Mouse (Mus musculus): Measurements from ENCODE around the gene Rhox6. TPM values are rescaled to one million over a fixed set of nuclear protein-coding genes. Genes with fewer than 3 reads are reported as not detected.
"Not testable (repeated sequence)": the region's sequence is repeated elsewhere in the genome, so short reads cannot be mapped to it uniquely, and the experiment has no call there.

Gene Rhox6
- not detected in 2 replicates for polyA plus RNA-seq (2016; fragmentation: Nextera tagmentation; extraction: Ambion mirVana)

- not testable (repeated sequence) for H3K27me3 ChIP-seq (ENCODE audit: poor library complexity, severe bottlenecking); H3K4me3 ChIP-seq; H3K27ac ChIP-seq; H3K36me3 ChIP-seq (replicated peaks); DNase-seq (ENCODE audit: extremely low spot score, low spot score); H3K4me1 ChIP-seq; H3K9me3 ChIP-seq
- WGBS = 91% methylated on average over 4 of the region's 12 CpGs
Observed at GRCm38 (mm10) chrX:37826610-37827009, at the start of gene Rhox6. Gene Rhox6, plus strand, starts transcription at chrX:37826910.

- Histone ChIP-seq H3K27me3 (ENCODE audit: poor library complexity, severe bottlenecking) (no peaks in the 10 kb centered on the region), H3K4me3 (no peak overlapping the region), H3K9me3 (no peaks in the 10 kb centered on the region), H3K4me1 (no peaks in the 10 kb centered on the region), H3K36me3 (replicated peaks) (no peaks in the 10 kb centered on the region), H3K27ac (no peak overlapping the region)
- WGBS = 79% methylated on average over 15 of the region's 15 CpGs
- DNase-seq (ENCODE audit: extremely low spot score, low spot score) = no peak
Observed at GRCm38 (mm10) chrX:37807286-37808080, 19.2 kb upstream of the Rhox6 start.

- DNase-seq (ENCODE audit: extremely low spot score, low spot score) = no peak
- H3K36me3 ChIP-seq (replicated peaks) = no peaks in the 10 kb centered on the region
- H3K4me1 ChIP-seq = no peaks in the 10 kb centered on the region
- no peaks in the 10 kb centered on the region for H3K27me3 ChIP-seq (ENCODE audit: poor library complexity, severe bottlenecking)
- H3K9me3 ChIP-seq = no peaks in the 10 kb centered on the region
- H3K4me3 ChIP-seq = no peak overlapping the region
- H3K27ac ChIP-seq = no peak overlapping the region
- WGBS = 84% methylated on average over 2 of the region's 2 CpGs
Observed at GRCm38 (mm10) chrX:37809396-37809795, 17.3 kb upstream of the Rhox6 start.

- no peaks in the 10 kb centered on the region for H3K4me1 ChIP-seq
- peak; percentile 14 for DNase-seq (ENCODE audit: extremely low spot score, low spot score)
- no peak overlapping the region for H3K4me3 ChIP-seq
- H3K27ac ChIP-seq = no peak overlapping the region
- no peaks in the 10 kb centered on the region for H3K27me3 ChIP-seq (ENCODE audit: poor library complexity, severe bottlenecking)
- no peaks in the 10 kb centered on the region for H3K9me3 ChIP-seq
- WGBS = 28% methylated on average over 5 of the region's 5 CpGs
- no peaks in the 10 kb centered on the region for H3K36me3 ChIP-seq (replicated peaks)
Observed at GRCm38 (mm10) chrX:37811179-37811578, 15.5 kb upstream of the Rhox6 start.

GRCm38 (mm10) chrX:37815665-37816064 lies 11.0 kb upstream of the Rhox6 start:
- WGBS = 84% methylated on average over 10 of the region's 10 CpGs

GRCm38 (mm10) chrX:37831386-37831785 lies 4.7 kb downstream of the Rhox6 start, which contains the start of gene Rhox7a:
Gene Rhox7a, plus strand, starts transcription at chrX:37831686.
- H3K4me3 ChIP-seq; H3K36me3 ChIP-seq (replicated peaks); H3K4me1 ChIP-seq; H3K27ac ChIP-seq; DNase-seq (ENCODE audit: extremely low spot score, low spot score); H3K9me3 ChIP-seq; H3K27me3 ChIP-seq (ENCODE audit: poor library complexity, severe bottlenecking): not testable (repeated sequence)
- 82% methylated on average over 8 of the region's 8 CpGs for WGBS

More at GRCm38 (mm10) chrX:37815665-37816064, 11.0 kb upstream of the Rhox6 start:
- Histone ChIP-seq H3K9me3 (no peaks in the 10 kb centered on the region), H3K36me3 (replicated peaks) (no peaks in the 10 kb centered on the region), H3K27me3 (ENCODE audit: poor library complexity, severe bottlenecking) (no peaks in the 10 kb centered on the region), H3K27ac (no peak overlapping the region), H3K4me1 (no peaks in the 10 kb centered on the region), H3K4me3 (no peak overlapping the region)
- DNase-seq (ENCODE audit: extremely low spot score, low spot score) = no peak

- Histone ChIP-seq H3K36me3 (replicated peaks) (no peaks in the 10 kb centered on the region), H3K27ac (no peak overlapping the region), H3K27me3 (ENCODE audit: poor library complexity, severe bottlenecking) (no peaks in the 10 kb centered on the region), H3K9me3 (no peaks in the 10 kb centered on the region), H3K4me1 (no peaks in the 10 kb centered on the region), H3K4me3 (no peak overlapping the region)
- no peak for DNase-seq (ENCODE audit: extremely low spot score, low spot score)
- whole genome bisulfite sequencing = 92% methylated on average over 2 of the region's 2 CpGs
Observed at GRCm38 (mm10) chrX:37871641-37872040, 44.9 kb downstream of the Rhox6 start.

GRCm38 (mm10) chrX:37878844-37879243 lies 52.1 kb downstream of the Rhox6 start, which contains the start of gene Rhox8:
Gene Rhox8, minus strand, starts transcription at chrX:37878944.
- no peaks in the 10 kb centered on the region for H3K27me3 ChIP-seq (ENCODE audit: poor library complexity, severe bottlenecking)
- 89% methylated on average over 4 of the region's 4 CpGs for WGBS
- no peak within 1 kb of the TSS for H3K27ac ChIP-seq
- H3K4me3 ChIP-seq = no peak within 1 kb of the TSS
- H3K9me3 ChIP-seq = no peaks in the 10 kb centered on the region
- H3K4me1 ChIP-seq = no peaks in the 10 kb centered on the region
- no peaks in the 10 kb centered on the region for H3K36me3 ChIP-seq (replicated peaks)
- DNase-seq (ENCODE audit: extremely low spot score, low spot score) = no peak

Other genes with a start within 250 kb of the Rhox6 start
- gene Rhox3f, start 245.9 kb upstream of the Rhox6 start, polyA plus RNA-seq (2016; fragmentation: Nextera tagmentation; extraction: Ambion mirVana) = not detected in 2 replicates
- 0.17 TPM in 1 of 2 replicates, not detected in the other for gene Rhox4f, start 219.2 kb upstream of the Rhox6 start, polyA plus RNA-seq (2016; fragmentation: Nextera tagmentation; extraction: Ambion mirVana)
- gene Rhox3g, start 198.3 kb upstream of the Rhox6 start, polyA plus RNA-seq (2016; fragmentation: Nextera tagmentation; extraction: Ambion mirVana) = not detected in 2 replicates
- gene Rhox2g, start 183.4 kb upstream of the Rhox6 start, polyA plus RNA-seq (2016; fragmentation: Nextera tagmentation; extraction: Ambion mirVana) = not detected in 2 replicates
- not detected in 2 replicates for gene Rhox4g, start 175.6 kb upstream of the Rhox6 start, polyA plus RNA-seq (2016; fragmentation: Nextera tagmentation; extraction: Ambion mirVana)
- gene Rhox3h, start 158.1 kb upstream of the Rhox6 start, polyA plus RNA-seq (2016; fragmentation: Nextera tagmentation; extraction: Ambion mirVana) = not detected in 2 replicates
- gene Rhox2h, start 153.6 kb upstream of the Rhox6 start, polyA plus RNA-seq (2016; fragmentation: Nextera tagmentation; extraction: Ambion mirVana) = not detected in 2 replicates
- 1.4 and 1.7 TPM in 2 replicates for gene Rhox5, start 22.1 kb upstream of the Rhox6 start, polyA plus RNA-seq (2016; fragmentation: Nextera tagmentation; extraction: Ambion mirVana)
- not detected in 2 replicates for gene Rhox7a, start 4.8 kb downstream of the Rhox6 start, polyA plus RNA-seq (2016; fragmentation: Nextera tagmentation; extraction: Ambion mirVana)
- gene Rhox8, start 52.0 kb downstream of the Rhox6 start, polyA plus RNA-seq (2016; fragmentation: Nextera tagmentation; extraction: Ambion mirVana) = not detected in 2 replicates
- not detected in 2 replicates for gene Rhox7b, start 70.3 kb downstream of the Rhox6 start, polyA plus RNA-seq (2016; fragmentation: Nextera tagmentation; extraction: Ambion mirVana)
- not detected in 2 replicates for gene Rhox9, start 74.9 kb downstream of the Rhox6 start, polyA plus RNA-seq (2016; fragmentation: Nextera tagmentation; extraction: Ambion mirVana)
- not detected in 2 replicates for gene Btg1-ps1, start 191.9 kb downstream of the Rhox6 start, polyA plus RNA-seq (2016; fragmentation: Nextera tagmentation; extraction: Ambion mirVana)
- not detected in 2 replicates for gene Btg1-ps2, start 216.2 kb downstream of the Rhox6 start, polyA plus RNA-seq (2016; fragmentation: Nextera tagmentation; extraction: Ambion mirVana)
- not detected in 2 replicates for gene Rhox10, start 239.6 kb downstream of the Rhox6 start, polyA plus RNA-seq (2016; fragmentation: Nextera tagmentation; extraction: Ambion mirVana)

Data from forebrain, embryonic 10.5 days (tissue).